Mouse (Mus musculus) regulatory T cell (primary cell): Measurements from ENCODE around the gene Serpinb12.
"Not testable (repeated sequence)": the region's sequence is repeated elsewhere in the genome, so short reads cannot be mapped to it uniquely, and the experiment has no call there.

Source experiments
- in situ Hi-C: fragments of 300-600 bp; cut with MboI, MseI; formaldehyde crosslinking; loops from one replicate; pipeline ENCODE4 v1.15.1; 2025; ENCODE audit warnings: high pct_unique_total_duplicates

Serpinb12 gene

DNA sequence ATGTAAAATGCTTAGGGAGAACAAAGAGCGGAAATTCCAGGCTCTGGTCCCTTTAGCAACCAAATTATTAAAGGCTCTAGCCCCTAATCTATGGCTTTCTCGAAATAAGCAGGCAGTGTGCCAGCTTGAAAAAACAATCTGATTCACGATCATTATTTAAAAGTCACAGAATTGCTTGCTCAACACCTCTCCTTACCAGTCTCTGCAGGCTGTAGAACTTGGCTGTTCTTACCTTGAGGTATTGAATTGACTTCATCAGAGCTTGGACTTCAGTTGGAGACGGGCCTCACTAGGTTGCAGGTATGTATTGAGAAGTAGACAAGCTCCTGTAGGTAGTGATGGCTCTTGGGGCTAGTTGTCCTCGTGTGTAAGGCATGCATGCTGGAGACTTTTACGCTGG is at the start of gene Serpinb12:
Gene Serpinb12, plus strand, starts transcription at position 185 of the 400 bp plus-strand sequence.
- in situ Hi-C loops, result no loop called here

DNA sequence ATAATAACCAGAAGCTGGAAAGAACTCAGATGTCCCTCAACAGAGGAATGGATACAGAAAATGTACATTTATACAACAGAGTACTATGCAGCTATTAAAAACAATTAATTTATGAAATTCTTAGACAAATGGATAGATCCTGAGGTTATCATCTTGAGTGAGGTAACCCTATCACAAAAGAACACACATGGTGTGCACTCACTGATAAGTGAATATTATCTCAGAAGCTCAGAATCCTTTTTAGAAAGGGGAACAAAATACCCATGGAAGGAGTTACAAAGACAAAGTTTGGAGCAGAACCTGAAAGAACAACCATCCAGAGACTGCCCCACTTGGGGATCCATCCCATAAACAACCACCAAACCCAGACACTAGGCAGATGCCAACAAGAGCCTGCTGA is 39.1 kb upstream of the Serpinb12 start:
- in situ Hi-C loops, result not testable (repeated sequence)

DNA sequence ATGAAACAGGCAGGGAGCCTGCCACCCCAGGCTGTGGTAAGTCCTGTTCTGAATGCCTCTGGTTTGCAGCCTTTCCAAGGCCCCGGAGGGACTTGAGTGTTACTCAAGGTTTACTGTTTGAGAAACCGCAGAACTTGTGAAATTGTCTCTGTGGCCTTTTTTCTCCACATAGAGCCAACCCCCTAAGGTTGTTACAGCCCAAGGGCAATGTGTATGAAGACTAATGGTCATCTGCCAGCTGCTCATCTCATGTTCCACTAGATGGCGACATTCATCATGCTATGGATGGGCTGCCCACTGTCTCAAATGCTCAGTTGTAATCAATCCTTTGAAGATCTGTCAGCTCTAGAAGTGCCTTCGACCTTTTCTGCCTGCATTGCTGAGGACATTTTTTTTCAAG is 32.8 kb upstream of the Serpinb12 start:
- in situ Hi-C loops, result loop anchor here (5.0 to 25.0 kb wide), 2 partner anchors 69 to 586 kb away; no protein-coding TSS in a partner anchor

DNA sequence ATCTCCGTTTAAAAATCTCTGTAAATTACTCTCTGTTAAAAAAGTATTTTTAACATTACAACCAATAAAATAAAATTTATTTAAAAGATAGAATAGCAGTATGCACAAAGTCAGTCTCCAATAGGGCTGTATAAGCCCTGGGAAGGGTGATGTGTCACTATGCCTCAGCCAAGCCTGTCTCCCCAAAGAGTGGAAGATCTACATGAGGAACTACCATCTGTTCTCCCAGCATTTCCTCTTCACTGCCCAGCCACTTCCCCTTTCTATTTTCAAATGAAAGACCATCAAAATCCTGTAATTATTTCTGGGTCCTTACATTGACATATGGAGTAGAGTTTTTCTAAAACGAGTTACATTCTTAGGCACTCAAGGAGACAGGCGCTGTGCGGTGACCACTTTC is 2.3 kb upstream of the Serpinb12 start:
- in situ Hi-C loops, result no loop called here

DNA sequence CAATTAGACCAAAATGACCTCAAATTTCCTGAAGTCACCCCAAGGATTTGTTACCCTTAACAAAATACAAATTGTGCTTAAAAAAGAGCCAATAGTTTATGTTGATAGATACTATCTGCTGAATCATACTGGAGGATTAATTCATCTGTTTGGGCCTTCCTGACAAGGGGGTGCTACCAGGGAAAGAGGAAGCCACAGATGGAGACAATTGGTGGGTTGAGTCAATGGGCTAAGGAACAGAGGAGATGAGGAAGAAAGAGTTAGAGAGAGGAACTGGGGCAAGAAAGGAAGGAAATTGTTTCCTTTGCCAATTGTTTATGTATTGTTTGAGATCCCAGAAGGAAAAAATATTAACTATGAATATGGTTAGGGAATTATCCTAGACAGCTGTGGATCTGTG is 591 bp upstream of the Serpinb12 start:
- in situ Hi-C loops, result no loop called here

DNA sequence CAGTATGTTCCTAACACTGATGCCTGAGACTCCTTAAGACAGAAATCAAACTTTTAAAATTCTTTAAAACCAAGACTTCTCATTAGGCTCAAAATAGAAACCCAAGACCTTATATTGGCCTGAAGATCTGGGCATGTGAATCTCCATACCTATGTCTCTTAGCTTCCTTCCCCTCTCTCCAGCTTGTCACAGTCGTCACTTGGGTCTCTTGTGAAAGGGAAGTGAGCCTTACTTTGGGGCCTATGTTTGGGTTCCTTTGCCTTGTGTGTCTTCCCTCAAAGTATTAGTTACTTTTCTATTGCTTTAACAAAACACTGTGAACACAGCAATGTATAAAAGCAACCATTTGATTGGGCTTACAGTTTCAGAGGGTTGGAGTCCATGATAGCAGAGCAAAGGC is 13.0 kb downstream of the Serpinb12 start:
- in situ Hi-C loops, result no loop called here

DNA sequence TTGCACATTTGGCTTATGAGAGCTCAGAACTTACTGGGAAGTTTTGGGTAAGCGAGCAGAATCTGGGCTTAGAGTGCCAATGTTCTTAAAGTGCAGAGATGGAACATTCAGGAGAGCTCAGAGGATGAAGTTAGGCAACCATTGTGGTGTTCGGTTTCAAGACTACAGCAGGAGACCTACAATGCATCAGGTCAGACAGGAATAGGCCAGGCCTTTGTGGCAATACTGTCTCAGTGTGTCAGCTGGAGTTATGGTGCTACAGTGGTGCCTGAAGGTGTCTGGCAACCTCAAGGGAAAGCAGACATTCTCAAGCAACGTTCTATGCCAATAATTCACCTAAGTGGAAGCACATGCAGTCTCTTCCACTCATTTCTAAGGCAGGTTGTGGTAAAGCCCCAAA is 25.7 kb downstream of the Serpinb12 start:
- in situ Hi-C loops, result no loop called here

DNA sequence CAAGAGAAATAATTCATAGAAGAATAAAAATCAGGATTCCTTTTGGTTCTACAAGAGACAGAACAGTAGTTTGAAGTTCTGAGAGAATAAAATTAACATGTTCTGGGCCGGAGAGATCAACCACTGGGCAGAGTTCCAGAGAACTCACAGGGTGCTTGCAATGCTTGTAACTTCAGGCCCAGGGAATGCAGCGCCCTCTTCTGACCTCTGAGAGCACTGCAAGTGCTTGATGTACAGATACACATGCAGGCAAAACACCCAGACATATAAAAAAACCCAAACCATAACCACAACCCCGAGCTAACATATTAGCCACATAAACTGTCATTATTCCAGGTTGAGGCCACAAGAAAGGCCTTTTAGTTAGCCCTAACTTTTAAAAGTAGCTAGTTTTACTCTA is 26.8 kb downstream of the Serpinb12 start:
- in situ Hi-C loops, result no loop called here

DNA sequence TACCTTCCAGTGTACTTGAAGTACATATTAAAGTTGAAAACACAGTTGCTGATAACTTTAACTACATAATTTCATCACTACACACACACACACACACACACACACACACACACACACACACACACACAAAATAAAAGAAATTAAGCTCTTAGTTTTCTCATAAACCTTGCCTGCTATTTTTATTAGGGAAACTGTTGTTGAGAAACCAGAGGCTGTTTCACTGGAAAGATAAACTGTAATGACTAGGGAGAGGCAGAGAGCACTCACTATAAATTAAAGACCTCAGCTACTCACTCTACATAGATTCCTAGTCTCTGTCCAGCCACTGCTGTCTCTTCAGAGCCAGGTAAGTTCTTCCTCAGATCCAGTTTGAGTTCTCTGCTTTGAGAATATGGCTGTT is 46.4 kb downstream of the Serpinb12 start, which contains the start of gene Serpinb13:
Gene Serpinb13, plus strand, starts transcription at position 301 of the 400 bp plus-strand sequence.
- in situ Hi-C loops, result no loop called here

DNA sequence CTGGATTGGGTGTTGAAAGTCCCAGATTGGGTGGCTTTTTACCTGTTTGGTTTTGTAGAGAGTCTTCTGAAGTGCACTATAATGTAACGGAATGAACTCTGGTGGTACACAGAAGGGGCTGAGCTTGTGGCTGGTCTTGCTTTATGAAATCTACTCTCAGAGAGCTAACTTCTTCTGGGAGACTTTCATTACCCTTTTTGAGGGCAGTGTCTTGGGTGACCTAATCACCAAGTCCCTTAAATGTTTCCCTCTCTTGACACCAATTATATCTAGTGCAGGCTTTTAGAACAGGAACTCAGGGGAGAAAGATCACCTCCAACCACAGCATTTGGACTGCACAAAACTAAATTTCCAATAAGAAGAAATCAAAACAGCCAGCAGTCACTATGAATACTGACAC is 48.8 kb downstream of the Serpinb12 start:
- in situ Hi-C loops, result no loop called here

DNA sequence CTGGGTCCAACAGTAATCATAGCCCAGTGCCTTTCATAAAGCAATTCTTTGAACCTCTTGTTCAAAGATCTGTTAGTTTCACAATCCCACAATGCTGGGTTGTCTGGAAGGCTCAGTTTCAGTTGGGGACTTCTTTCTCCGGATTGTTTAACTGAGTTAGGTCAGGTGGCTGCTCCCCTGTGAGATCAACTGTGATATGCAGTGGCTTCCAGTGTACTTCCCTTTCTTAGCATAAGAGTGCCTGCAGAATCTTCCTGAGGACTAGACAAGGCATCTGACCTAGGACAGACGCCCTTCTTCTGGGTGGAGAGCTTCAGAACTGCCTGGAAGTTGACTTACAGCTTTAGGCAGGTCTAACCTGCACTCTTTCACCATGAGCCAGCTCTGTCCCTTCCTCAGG is 49.6 kb downstream of the Serpinb12 start:
- in situ Hi-C loops, result no loop called here

DNA sequence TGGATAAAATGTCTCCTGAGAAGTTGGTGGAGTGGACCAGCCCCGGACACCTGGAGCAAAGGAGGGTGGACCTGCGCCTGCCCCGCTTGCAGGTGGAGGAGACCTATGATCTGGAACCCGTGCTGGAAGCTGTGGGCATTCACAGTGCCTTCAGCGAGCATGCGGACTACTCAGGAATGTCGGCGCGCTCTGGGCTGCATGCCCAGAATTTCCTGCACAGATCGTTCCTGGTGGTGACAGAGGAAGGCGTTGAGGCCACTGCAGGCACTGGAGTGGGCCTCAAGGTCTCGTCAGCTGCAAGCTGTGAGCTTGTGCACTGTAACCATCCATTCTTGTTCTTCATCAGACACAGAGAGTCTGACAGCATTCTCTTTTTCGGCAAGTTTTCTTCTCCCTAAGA is 66.2 kb downstream of the Serpinb12 start:
- in situ Hi-C loops, result loop anchor here (25.0 kb wide), 1 partner anchor 487 kb away; no protein-coding TSS in a partner anchor

DNA sequence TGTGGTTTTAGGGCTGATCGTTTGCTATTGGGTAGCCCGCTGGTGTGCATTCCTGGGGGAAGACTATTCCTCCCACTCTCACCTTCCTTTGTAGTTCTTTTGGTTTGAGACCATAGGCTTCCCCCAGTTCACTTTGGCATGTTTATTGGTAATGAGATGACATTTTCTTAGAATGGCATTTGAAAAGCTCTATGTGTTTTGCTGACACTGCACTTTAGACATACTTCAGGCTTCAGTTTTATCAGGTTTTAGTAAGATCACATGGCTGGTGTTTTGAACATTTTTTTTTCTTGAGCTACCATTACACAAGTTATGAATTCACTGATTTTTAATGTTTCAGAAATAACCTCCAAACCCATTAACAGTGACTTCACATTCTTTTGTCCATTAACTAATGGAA is 67.5 kb downstream of the Serpinb12 start:
- in situ Hi-C loops, result loop anchor here (25.0 kb wide), 1 partner anchor 486 kb away; no protein-coding TSS in a partner anchor

DNA sequence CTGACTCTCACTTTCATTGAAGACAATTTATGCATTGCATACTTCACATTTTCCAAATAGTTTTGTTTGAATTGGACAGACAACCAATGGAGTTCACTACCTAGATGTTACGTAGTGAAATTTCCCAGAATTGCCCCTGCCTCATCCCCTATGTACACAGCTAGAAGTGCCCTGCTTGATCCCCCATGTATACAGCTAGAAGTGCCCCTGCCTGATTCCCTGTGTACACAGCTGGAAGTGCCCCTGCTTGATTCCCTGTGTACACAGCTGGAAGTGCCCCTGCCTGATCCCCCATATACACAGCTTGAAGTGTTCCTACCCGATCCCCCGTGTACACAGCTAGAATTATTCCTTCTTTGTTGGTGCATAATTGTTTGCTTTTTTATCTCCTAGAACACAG is 72.1 kb downstream of the Serpinb12 start:
- in situ Hi-C loops, result loop anchor here (25.0 kb wide), 1 partner anchor 481 kb away; no protein-coding TSS in a partner anchor
